Mouse (Mus musculus): ENCODE results near the gene Sgms2.

Gene Sgms2

GRCm38 (mm10) chr3:131307811-131308210 is 183.4 kb downstream of the Sgms2 start:
- DNase-seq (ENCODE audit: low spot score in 2 of 2), result no peak

- DNase-seq (ENCODE audit: low spot score in 2 of 2), result no peak
These were observed 185.0 kb downstream of the Sgms2 start for GRCm38 (mm10) chr3:131306255-131306654.

- DNase-seq (ENCODE audit: low spot score in 2 of 2), result no peak
These were observed 187.9 kb downstream of the Sgms2 start for GRCm38 (mm10) chr3:131303320-131303714.

GRCm38 (mm10) chr3:131302452-131303319 is 188.5 kb downstream of the Sgms2 start, which contains the start of gene Cyp2u1:
Cyp2u1 (minus strand) TSS chr3:131303227.
- DNase-seq (ENCODE audit: low spot score in 2 of 2), result peak; percentile 85 to 90

- no peak for DNase-seq (ENCODE audit: low spot score in 2 of 2)
These were observed 191.3 kb downstream of the Sgms2 start for GRCm38 (mm10) chr3:131299908-131300307.

- no peak for DNase-seq (ENCODE audit: low spot score in 2 of 2)
These were observed 192.1 kb downstream of the Sgms2 start for GRCm38 (mm10) chr3:131299078-131299477.

- DNase-seq (ENCODE audit: low spot score in 2 of 2), result no peak
These were observed 194.3 kb downstream of the Sgms2 start for GRCm38 (mm10) chr3:131296893-131297292.

GRCm38 (mm10) chr3:131295513-131296200 is 195.6 kb downstream of the Sgms2 start:
- no peak for DNase-seq (ENCODE audit: low spot score in 2 of 2)

GRCm38 (mm10) chr3:131294503-131294902 is 196.7 kb downstream of the Sgms2 start:
- no peak for DNase-seq (ENCODE audit: low spot score in 2 of 2)

GRCm38 (mm10) chr3:131292959-131293358 is 198.3 kb downstream of the Sgms2 start:
- DNase-seq (ENCODE audit: low spot score in 2 of 2), result no peak

- no peak for DNase-seq (ENCODE audit: low spot score in 2 of 2)
These were observed 198.9 kb downstream of the Sgms2 start for GRCm38 (mm10) chr3:131292349-131292748.

- no peak for DNase-seq (ENCODE audit: low spot score in 2 of 2)
These were observed 199.3 kb downstream of the Sgms2 start for GRCm38 (mm10) chr3:131291890-131292289.

- DNase-seq (ENCODE audit: low spot score in 2 of 2), result no peak
These were observed 217.1 kb downstream of the Sgms2 start for GRCm38 (mm10) chr3:131274151-131274550.

GRCm38 (mm10) chr3:131272374-131273100 is 218.7 kb downstream of the Sgms2 start:
- no peak for DNase-seq (ENCODE audit: low spot score in 2 of 2)

GRCm38 (mm10) chr3:131271559-131272373 is 219.4 kb downstream of the Sgms2 start, which contains the start of gene Hadh:
Hadh (minus strand) TSS chr3:131272101.
- DNase-seq (ENCODE audit: low spot score in 2 of 2), result peak; percentile 57 to 77

GRCm38 (mm10) chr3:131271157-131271556 is 220.1 kb downstream of the Sgms2 start:
- DNase-seq (ENCODE audit: low spot score in 2 of 2), result no peak

GRCm38 (mm10) chr3:131270381-131270780 is 220.8 kb downstream of the Sgms2 start:
- DNase-seq (ENCODE audit: low spot score in 2 of 2), result no peak

Data from frontal cortex, postnatal 10 days (tissue).